ENCODE assay signal across 34 mouse cellular contexts in the genomic region with DNA sequence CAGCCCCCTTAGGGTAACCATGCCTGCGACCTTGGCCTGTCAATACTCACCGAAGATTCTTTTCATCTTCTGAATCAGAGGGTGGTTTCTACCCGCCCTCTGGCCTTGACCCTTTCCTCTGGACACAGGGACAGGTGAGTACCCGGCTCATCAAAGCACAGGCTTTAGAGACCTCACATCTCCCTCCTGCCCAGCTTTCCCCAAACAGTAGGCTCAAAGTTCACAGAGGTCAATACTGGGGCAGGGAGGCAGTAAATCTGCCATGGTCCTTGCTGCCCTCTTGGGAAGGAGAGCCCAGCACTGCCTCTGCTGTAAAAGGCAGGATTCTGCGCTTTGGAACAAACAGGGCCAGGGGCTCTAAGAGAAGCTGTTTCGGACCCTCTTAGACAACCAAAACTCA. TPM values are rescaled to one million over a fixed set of nuclear protein-coding genes. Genes with fewer than 3 reads are reported as not detected.
DNase-seq lines count a peak whose midpoint lies in the region; ATAC-seq and TF ChIP-seq lines count a peak whose summit lies in the region.
"Had no signal": no experiment of that assay in that cellular context is flagged by ENCODE, and none has a peak within 500 bp of the region (broad histone marks: within the 10 kb centered on the region; RNA-seq: fewer than 3 reads in every experiment).

No protein-coding gene starts in this region.

- no peaks in the 10 kb centered on the region for H3K9me3 ChIP-seq in liver, postnatal 0 days (ENCODE audit: low read length)
- no peaks in the 10 kb centered on the region for H3K9me3 ChIP-seq in liver, embryonic 12.5 days (replicated peaks)
- H3K9me3 ChIP-seq: forebrain, embryonic 10.5 days; forebrain, embryonic 13.5 days; heart, embryonic 10.5 days; heart, embryonic 13.5 days had no signal

- TF ChIP-seq EP300 in liver, postnatal 0 days (IDR thresholded peaks at IDR 0.05; ENCODE audit: low read depth): no peak

- no peaks in the 10 kb centered on the region for H3K36me3 ChIP-seq in liver, postnatal 0 days (replicated peaks; ENCODE audit: insufficient read depth, low read length)
- no peaks in the 10 kb centered on the region for H3K36me3 ChIP-seq in liver, embryonic 12.5 days
- H3K36me3 ChIP-seq: forebrain, embryonic 10.5 days; heart, embryonic 10.5 days; heart, embryonic 13.5 days had no signal

- 55% methylated on average over 6 of the region's 6 CpGs for WGBS in liver, postnatal 0 days (ENCODE audit: insufficient replicate concordance)
- 51% methylated on average over 6 of the region's 6 CpGs for WGBS in liver, embryonic 12.5 days (ENCODE audit: insufficient replicate concordance)

- no peak overlapping the region for H3K27ac ChIP-seq in liver, postnatal 0 days (ENCODE audit: low read depth)
- H3K27ac ChIP-seq in liver, embryonic 12.5 days: no peak overlapping the region
- H3K27ac ChIP-seq: forebrain, embryonic 10.5 days; forebrain, embryonic 13.5 days; heart, adult 2 months; heart, embryonic 10.5 days; heart, embryonic 13.5 days; hindbrain, embryonic 14.5 days; hindbrain, postnatal 0 days had no signal

- no peak for ATAC-seq in liver, postnatal 0 days
- peak; percentile 44; the same call in 1 of the 2 replicates for ATAC-seq in liver, embryonic 12.5 days
- ATAC-seq: activated CD4-positive, CD25-positive, alpha-beta regulatory T cell, adult 4 months; CD4-positive, CD25-positive, alpha-beta regulatory T cell, adult 4 months; forebrain, embryonic 13.5 days; forebrain, embryonic 16.5 days; hindbrain, postnatal 0 days; inflammation-experienced regulatory T-cells, adult 6 months had no signal

- H3K4me1 ChIP-seq in liver, postnatal 0 days (ENCODE audit: insufficient read depth): peaks cover 5% of the 10 kb centered on the region; the same call in 1 of the 2 replicates
- peaks cover 13% of the 10 kb centered on the region for H3K4me1 ChIP-seq in liver, embryonic 12.5 days

- no peak overlapping the region for H3K4me2 ChIP-seq in liver, postnatal 0 days (ENCODE audit: low read depth, low read length)
- peak overlapping the region; percentile 67; the same call in 1 of the 2 replicates for H3K4me2 ChIP-seq in liver, embryonic 12.5 days
- H3K4me2 ChIP-seq: forebrain, embryonic 13.5 days; heart, embryonic 13.5 days; hindbrain, embryonic 14.5 days had no signal

- no peak for TF ChIP-seq CTCF in liver, postnatal 0 days (IDR thresholded peaks at IDR 0.05; ENCODE audit: low read depth)

- peak; percentile 52 for DNase-seq in embryo, embryonic 10 days (ENCODE audit: low spot score)
- no peak for DNase-seq in embryo, embryonic 11 days
- DNase-seq in liver: peak; percentile 26
- no peak for DNase-seq in liver, postnatal 0 days
- peak; percentile 38 for DNase-seq in yolk sac, embryonic 10.5 days (ENCODE audit: low spot score)
- no peak for DNase-seq in lung, postnatal 10 days
- DNase-seq in heart, adult 18-20 months: no peak
- DNase-seq: adrenal gland, adult 8-10 months; cerebellum, adult 11 months; cerebellum, adult 2 months; cerebellum, adult 9-11 months; cerebellum, postnatal 25 days; gastrocnemius, postnatal 25 days; heart, adult 2 months; heart, postnatal 14 days; heart, postnatal 4 days had no signal

- H3K4me3 ChIP-seq in liver, postnatal 0 days (ENCODE audit: low read depth, low read length): no peak overlapping the region
- H3K4me3 ChIP-seq in liver, embryonic 12.5 days: no peak overlapping the region
- H3K4me3 ChIP-seq: forebrain, embryonic 10.5 days; forebrain, embryonic 13.5 days; heart, adult 2 months; heart, embryonic 10.5 days; heart, embryonic 13.5 days had no signal

- H3K27me3 ChIP-seq in liver, postnatal 0 days (ENCODE audit: insufficient read depth, low read length): peaks cover 12% of the 10 kb centered on the region; the same call in 1 of the 2 replicates
- H3K27me3 ChIP-seq in liver, embryonic 12.5 days (replicated peaks): peaks cover 78% of the 10 kb centered on the region

- no peak overlapping the region for H3K9ac ChIP-seq in liver, postnatal 0 days (replicated peaks)
- no peak overlapping the region for H3K9ac ChIP-seq in liver, embryonic 12.5 days
- H3K9ac ChIP-seq: forebrain, embryonic 13.5 days; heart, embryonic 13.5 days; hindbrain, embryonic 14.5 days had no signal

RNA-seq across cellular contexts. Expression of a gene that starts 1.8 kb away (rescaled TPM):
- polyA plus RNA-seq in liver, postnatal 0 days (2015; fragmentation: Nextera tagmentation; extraction: Ambion mirVana): 6.5 and 7.0 TPM in 2 replicates
- polyA plus RNA-seq in liver, embryonic 12.5 days (2016; fragmentation: Nextera tagmentation; extraction: Ambion mirVana): 14.5 and 16.0 TPM in 2 replicates
- total RNA-seq in heart, adult 18-20 months (2021): under 1 TPM in 1 of 2 experiments, not detected in 1; 0.64 TPM
- total RNA-seq: common myeloid progenitor, adult 5-6 weeks; gastrocnemius, adult 8-10 months; gastrocnemius, postnatal 25 days; heart, adult 2 months; heart, postnatal 14 days; heart, postnatal 4 days; MEL had no signal
- polyA plus RNA-seq: activated CD4-positive, CD25-positive, alpha-beta regulatory T cell, adult 4 months; C2C12; CD4-positive, CD25-positive, alpha-beta regulatory T cell, adult 4 months; forebrain, embryonic 16.5 days; inflammation-experienced regulatory T-cells, adult 6 months had no signal

RNA-seq across cellular contexts. Expression of a gene that starts 34.3 kb away (rescaled TPM):
- polyA plus RNA-seq in liver, postnatal 0 days (2015; fragmentation: Nextera tagmentation; extraction: Ambion mirVana): 0.64 and 1.0 TPM in 2 replicates
- 0.20 TPM in 1 of 2 replicates, not detected in the other for polyA plus RNA-seq in liver, embryonic 12.5 days (2016; fragmentation: Nextera tagmentation; extraction: Ambion mirVana)
- total RNA-seq in heart, adult 18-20 months (2021): under 1 TPM; 0.30 to 0.33 TPM
- total RNA-seq: common myeloid progenitor, adult 5-6 weeks; heart, postnatal 4 days; hindbrain, postnatal 0 days had no signal
- polyA plus RNA-seq: activated CD4-positive, CD25-positive, alpha-beta regulatory T cell, adult 4 months; C2C12; CD4-positive, CD25-positive, alpha-beta regulatory T cell, adult 4 months; cerebellum, adult 2 months; embryonic facial prominence, embryonic 11.5 days; embryonic facial prominence, embryonic 14.5 days; forebrain, embryonic 10.5 days; forebrain, embryonic 13.5 days; heart, adult 2 months; heart, embryonic 13.5 days; heart, embryonic 16.5 days; hindbrain, embryonic 14.5 days; inflammation-experienced regulatory T-cells, adult 6 months had no signal

RNA-seq across cellular contexts. Expression of a gene that starts 44.1 kb away (rescaled TPM):
- 6.2 and 7.0 TPM in 2 replicates for polyA plus RNA-seq in liver, postnatal 0 days (2015; fragmentation: Nextera tagmentation; extraction: Ambion mirVana)
- polyA plus RNA-seq in liver, embryonic 12.5 days (2016; fragmentation: Nextera tagmentation; extraction: Ambion mirVana): 9.8 and 10.4 TPM in 2 replicates
- 1 to 10 TPM; 6.7 to 7.3 TPM for total RNA-seq in heart, adult 18-20 months (2021)
- total RNA-seq: hindbrain, postnatal 0 days had no signal

RNA-seq across cellular contexts. Expression of a gene that starts 44.2 kb away (rescaled TPM):
- polyA plus RNA-seq in liver, postnatal 0 days (2015; fragmentation: Nextera tagmentation; extraction: Ambion mirVana): 138 and 151 TPM in 2 replicates
- polyA plus RNA-seq in liver, embryonic 12.5 days (2016; fragmentation: Nextera tagmentation; extraction: Ambion mirVana): 448 and 488 TPM in 2 replicates
- total RNA-seq in heart, adult 18-20 months (2021): 100 to 1,000 TPM; 184 to 197 TPM

Comparison
In these comparisons a context has a peak if more than half of its experiments do, and no peak if none do; other contexts are left out.
1. DNase-seq: peak in embryo, embryonic 10 days (single experiment), liver (single experiment) and yolk sac, embryonic 10.5 days (single experiment); none in embryo, embryonic 11 days (single experiment), liver, postnatal 0 days (single experiment), lung, postnatal 10 days (single experiment) and heart, adult 18-20 months (0 of 2).